Mouse (Mus musculus): Measurements from ENCODE around the gene Golga4.

DNA sequence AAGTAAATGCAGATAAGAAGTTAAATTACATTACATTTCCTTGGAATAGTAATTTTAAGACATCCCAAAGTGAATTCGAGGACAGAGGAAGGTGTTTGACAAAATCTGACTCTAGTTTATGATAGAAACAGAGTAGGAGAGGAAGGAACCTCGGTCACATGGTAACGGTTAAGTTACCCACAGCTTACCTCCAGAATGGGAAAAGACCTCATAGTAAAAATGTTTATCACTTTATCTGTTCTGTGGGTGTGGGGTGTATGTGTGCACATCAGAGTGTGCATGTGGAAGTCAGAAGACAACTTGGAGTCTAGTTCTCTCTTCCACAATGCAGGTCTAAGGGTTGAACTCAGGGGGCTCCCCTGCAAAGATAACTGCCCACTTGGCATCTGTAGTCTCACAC is 10.1 kb downstream of the Golga4 start:
- TF ChIP-seq CTCF (IDR thresholded peaks at IDR 0.05; ENCODE audit: low read depth) (no peak), EP300 (IDR thresholded peaks at IDR 0.05; ENCODE audit: low read depth) (no peak)

Data from heart, postnatal 0 days (tissue).